Mouse (Mus musculus) limb, embryonic 10.5 days (tissue): ENCODE measurements around the gene Osgin1. TPM values are rescaled to one million over a fixed set of nuclear protein-coding genes. Genes with fewer than 3 reads are reported as not detected.

Source experiments
- DNase-seq: peaks from one replicate; pipeline ENCODE4 v3.0.0-alpha.2; 2017; ENCODE audit warnings: low spot score
- H3K27ac ChIP-seq: fragments of 300-500 bp; sonication (generic); 2 replicates; pipeline ENCODE4 v1.5.1; 2016; ENCODE audit warnings: mild to moderate bottlenecking
- H3K27me3 ChIP-seq: fragments of 300-500 bp; sonication (generic); 2 replicates; pipeline ENCODE4 v1.6.1; 2016; ENCODE audit warnings: low read depth, mild to moderate bottlenecking; ENCODE audit not compliant: poor library complexity, severe bottlenecking
- H3K36me3 ChIP-seq: fragments of 300-500 bp; sonication (generic); 2 replicates; pipeline ENCODE4 v1.6.1; 2016; ENCODE audit warnings: mild to moderate bottlenecking, moderate library complexity
- H3K4me1 ChIP-seq: fragments of 300-500 bp; sonication (generic); 2 replicates; pipeline ENCODE4 v1.6.1; 2016
- H3K4me3 ChIP-seq: fragments of 300-500 bp; sonication (generic); 2 replicates; pipeline ENCODE4 v1.5.1; 2016; ENCODE audit warnings: mild to moderate bottlenecking, moderate library complexity
- H3K9me3 ChIP-seq: fragments of 300-500 bp; sonication (generic); replicated peaks from 2 replicates; pipeline ENCODE4 v1.6.1; 2016; ENCODE audit warnings: mild to moderate bottlenecking
- WGBS: fragments of 180-500 bp; shearing (Covaris S2); methylation state at CpG from one replicate; pipeline ENCODE4 v1.1.7; 2016; 5-methylcytosine and 5-hydroxymethylcytosine counted together
- polyA plus RNA-seq: library from polyadenylated mRNA; unstranded; fragments of >200 nt; fragmentation: Nextera tagmentation; extraction: Ambion mirVana; gene quantifications from 2 replicates; pipeline ENCODE4 v1.2.1, GENCODE M21; 2016

Gene Osgin1
- polyA plus RNA-seq, 1 experiment from 2014 or later = 0.34 TPM

DNA sequence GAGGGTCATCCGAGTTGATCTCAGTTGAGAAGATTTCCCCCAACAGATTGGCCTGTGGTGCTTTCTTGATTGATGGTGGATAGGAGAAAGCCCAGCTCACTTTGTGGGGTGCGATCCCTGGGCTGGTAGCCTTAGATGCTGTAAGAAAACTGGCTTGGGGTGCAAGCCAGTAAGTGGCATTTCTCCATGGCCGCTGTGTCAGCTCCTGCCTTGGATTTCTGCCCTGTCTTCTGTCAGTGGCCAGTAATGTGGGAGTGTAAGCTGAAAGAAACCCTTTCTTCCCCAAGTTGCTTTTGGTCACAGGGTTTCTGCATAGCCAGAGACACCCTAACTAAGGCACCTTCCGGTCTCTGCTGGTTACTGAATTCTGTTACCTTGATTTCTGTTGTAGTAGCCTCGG, 22.1 kb downstream of the Osgin1 start:
- H3K4me3 ChIP-seq = no peak overlapping the region
- no peaks in the 10 kb centered on the region for H3K9me3 ChIP-seq
- no peak for DNase-seq
- H3K4me1 ChIP-seq = no peaks in the 10 kb centered on the region; the same call in 1 of the 2 replicates
- no peaks in the 10 kb centered on the region for H3K36me3 ChIP-seq
- no peak overlapping the region for H3K27ac ChIP-seq
- no peaks in the 10 kb centered on the region for H3K27me3 ChIP-seq
- WGBS = 88% methylated on average over 5 of the region's 5 CpGs

DNA sequence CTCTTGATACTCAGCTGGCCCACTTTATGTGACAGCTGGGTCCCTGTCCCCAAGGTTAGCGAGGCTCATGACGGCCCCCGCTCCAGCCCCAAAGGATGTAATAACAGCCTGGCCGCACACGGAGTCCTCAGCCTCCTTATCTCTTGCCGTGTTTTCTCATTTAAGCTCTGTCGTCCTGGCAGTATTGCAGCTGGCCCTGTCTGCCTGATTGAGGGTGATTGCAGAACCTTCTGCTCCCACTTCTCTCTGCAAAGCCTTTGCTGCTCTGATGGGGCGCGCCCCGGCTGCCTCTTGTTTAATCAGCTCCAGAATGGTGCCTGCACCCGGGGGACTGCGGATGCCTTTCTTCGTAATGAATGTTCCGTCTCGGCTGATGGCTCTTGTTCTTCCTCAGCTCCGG, 25.8 kb downstream of the Osgin1 start:
- Histone ChIP-seq H3K27me3 (peaks cover 21% of the 10 kb centered on the region), H3K4me1 (peaks cover 2% of the 10 kb centered on the region), H3K27ac (no peak overlapping the region), H3K9me3 (no peaks in the 10 kb centered on the region), H3K4me3 (no peak overlapping the region), H3K36me3 (no peaks in the 10 kb centered on the region)
- 63% methylated on average over 16 of the region's 16 CpGs for WGBS
- DNase-seq = no peak

DNA sequence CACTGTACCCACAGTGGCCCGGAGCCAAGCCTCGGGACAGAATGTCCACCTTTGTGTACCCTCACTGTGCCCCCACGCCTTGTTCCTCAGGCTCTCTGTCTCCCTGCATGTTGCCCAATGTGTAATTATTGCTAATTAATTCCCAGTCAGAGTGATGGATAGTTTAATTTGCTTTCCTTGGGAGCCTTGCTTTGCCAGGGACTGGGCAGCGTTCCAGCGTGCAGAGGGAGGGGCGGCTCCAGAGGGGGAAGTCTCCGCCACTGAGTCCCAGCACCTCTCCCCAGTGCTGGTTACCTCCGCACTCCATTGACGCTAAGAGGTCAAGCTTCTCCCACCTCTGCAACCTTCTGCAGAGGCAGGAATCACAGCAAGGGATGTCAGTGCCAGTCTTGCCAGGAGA, 27.4 kb downstream of the Osgin1 start:
- no peak overlapping the region for H3K4me3 ChIP-seq
- H3K27me3 ChIP-seq = peaks cover 38% of the 10 kb centered on the region
- H3K36me3 ChIP-seq = no peaks in the 10 kb centered on the region
- H3K9me3 ChIP-seq = no peaks in the 10 kb centered on the region
- no peak overlapping the region for H3K27ac ChIP-seq
- DNase-seq = no peak
- H3K4me1 ChIP-seq = peaks cover 18% of the 10 kb centered on the region
- 76% methylated on average over 9 of the region's 9 CpGs for WGBS

DNA sequence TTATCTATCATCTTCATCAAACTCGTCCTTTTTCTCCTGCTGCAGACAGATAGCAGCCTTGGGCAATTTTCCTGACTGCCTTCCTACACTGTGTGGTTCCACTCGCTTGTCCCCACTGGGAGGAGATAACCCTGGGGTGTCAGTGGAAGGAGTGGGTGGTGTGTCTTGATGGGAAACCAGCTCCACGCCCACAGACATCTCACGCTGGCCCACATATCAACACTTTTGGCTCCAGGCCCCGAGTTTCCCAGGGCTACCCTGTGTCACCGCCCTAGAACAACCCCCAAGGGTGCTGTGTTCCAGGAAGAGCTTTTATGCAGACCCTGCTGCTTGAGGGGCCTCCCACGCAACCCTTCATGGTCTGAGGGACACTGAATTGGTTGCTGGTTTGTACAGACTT, 29.8 kb downstream of the Osgin1 start:
- Histone ChIP-seq H3K4me1 (peaks cover 21% of the 10 kb centered on the region), H3K27ac (no peak overlapping the region), H3K9me3 (no peaks in the 10 kb centered on the region), H3K36me3 (no peaks in the 10 kb centered on the region), H3K4me3 (no peak overlapping the region), H3K27me3 (peaks cover 51% of the 10 kb centered on the region)
- WGBS = 78% methylated on average over 7 of the region's 7 CpGs
- DNase-seq = no peak

DNA sequence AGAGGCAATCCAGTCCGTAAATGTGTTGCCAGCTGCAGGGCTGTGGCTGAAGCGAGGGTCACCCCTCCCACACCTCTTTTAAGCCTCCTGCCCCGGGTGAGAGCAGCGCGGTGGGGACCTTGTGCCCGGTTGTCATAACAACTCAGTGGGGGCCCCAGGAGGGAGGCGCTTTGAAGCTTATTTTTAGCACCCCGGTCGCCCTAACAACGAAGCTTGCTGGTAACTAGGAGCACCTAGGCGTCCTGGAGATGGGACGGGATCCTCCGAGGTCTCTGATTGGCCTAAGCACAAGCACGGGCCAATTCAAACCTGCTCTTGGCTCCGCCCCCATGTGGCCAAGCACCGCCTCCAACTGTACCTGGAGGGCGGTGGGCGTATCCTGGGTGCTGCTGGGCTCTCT, 32.2 kb downstream of the Osgin1 start:
- Histone ChIP-seq H3K27ac (no peak overlapping the region), H3K27me3 (peaks cover 51% of the 10 kb centered on the region), H3K36me3 (no peaks in the 10 kb centered on the region), H3K4me1 (peaks cover 21% of the 10 kb centered on the region), H3K9me3 (no peaks in the 10 kb centered on the region), H3K4me3 (peak overlapping the region; percentile 37)
- DNase-seq = peak; percentile 52
- 1% methylated on average over 18 of the region's 18 CpGs for WGBS

GRCm38 (mm10) chr8:119466794-119467193, 32.9 kb downstream of the Osgin1 start:
- DNase-seq = no peak
- H3K27me3 ChIP-seq = peaks cover 51% of the 10 kb centered on the region
- 83% methylated on average over 10 of the region's 10 CpGs for WGBS
- no peaks in the 10 kb centered on the region for H3K9me3 ChIP-seq
- no peak overlapping the region for H3K4me3 ChIP-seq
- H3K27ac ChIP-seq = no peak overlapping the region
- H3K36me3 ChIP-seq = no peaks in the 10 kb centered on the region
- peaks cover 21% of the 10 kb centered on the region for H3K4me1 ChIP-seq

DNA sequence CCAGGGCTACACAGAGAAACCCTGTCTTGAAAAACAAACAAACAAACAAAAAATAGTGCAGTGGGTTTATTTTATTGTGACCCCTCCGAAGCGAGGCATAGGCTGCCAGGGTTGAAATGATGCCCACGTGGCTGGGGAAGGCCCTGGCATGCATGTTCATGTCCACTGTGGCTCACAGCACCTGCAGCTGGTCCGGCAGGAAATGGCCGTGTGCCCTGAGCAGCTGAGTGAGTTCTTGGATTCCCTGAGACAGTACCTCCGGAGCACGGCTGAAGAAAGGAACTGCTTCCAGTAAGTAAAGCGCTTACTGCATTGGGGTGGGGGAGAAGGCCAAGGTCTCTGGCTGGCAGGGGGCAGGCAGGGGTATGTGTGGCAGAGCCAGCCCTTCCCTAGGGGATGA, 34.2 kb downstream of the Osgin1 start:
- Histone ChIP-seq H3K4me3 (no peak overlapping the region), H3K27ac (no peak overlapping the region), H3K36me3 (no peaks in the 10 kb centered on the region), H3K27me3 (peaks cover 44% of the 10 kb centered on the region), H3K9me3 (no peaks in the 10 kb centered on the region), H3K4me1 (peaks cover 22% of the 10 kb centered on the region)
- WGBS = 93% methylated on average over 8 of the region's 8 CpGs
- no peak for DNase-seq

DNA sequence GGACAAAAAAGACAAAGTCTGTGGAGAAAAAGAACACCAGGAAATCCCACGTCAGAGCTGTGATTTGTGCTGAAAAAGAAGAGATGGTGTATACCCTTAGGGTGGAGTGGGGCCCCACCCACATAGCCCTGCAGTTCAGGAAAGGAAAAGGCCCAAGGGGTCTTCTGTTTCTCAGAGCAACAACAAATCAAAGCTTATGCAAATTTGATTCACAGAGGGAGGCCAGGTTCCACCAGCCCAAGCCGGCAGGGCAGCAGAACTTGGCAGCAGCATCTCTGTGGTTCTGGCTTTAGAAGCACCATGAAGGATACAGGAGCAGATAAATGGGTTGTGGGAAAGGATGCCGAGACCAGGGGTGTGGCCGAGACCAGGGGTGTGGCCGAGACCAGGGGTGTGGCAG, 44.8 kb downstream of the Osgin1 start:
- H3K4me1 ChIP-seq = peaks cover 4% of the 10 kb centered on the region; the same call in 1 of the 2 replicates
- 18% methylated on average over 5 of the region's 5 CpGs for WGBS
- no peaks in the 10 kb centered on the region for H3K27me3 ChIP-seq
- H3K27ac ChIP-seq = no peak overlapping the region
- H3K9me3 ChIP-seq = no peaks in the 10 kb centered on the region
- no peak for DNase-seq
- H3K36me3 ChIP-seq = no peaks in the 10 kb centered on the region
- H3K4me3 ChIP-seq = no peak overlapping the region

DNA sequence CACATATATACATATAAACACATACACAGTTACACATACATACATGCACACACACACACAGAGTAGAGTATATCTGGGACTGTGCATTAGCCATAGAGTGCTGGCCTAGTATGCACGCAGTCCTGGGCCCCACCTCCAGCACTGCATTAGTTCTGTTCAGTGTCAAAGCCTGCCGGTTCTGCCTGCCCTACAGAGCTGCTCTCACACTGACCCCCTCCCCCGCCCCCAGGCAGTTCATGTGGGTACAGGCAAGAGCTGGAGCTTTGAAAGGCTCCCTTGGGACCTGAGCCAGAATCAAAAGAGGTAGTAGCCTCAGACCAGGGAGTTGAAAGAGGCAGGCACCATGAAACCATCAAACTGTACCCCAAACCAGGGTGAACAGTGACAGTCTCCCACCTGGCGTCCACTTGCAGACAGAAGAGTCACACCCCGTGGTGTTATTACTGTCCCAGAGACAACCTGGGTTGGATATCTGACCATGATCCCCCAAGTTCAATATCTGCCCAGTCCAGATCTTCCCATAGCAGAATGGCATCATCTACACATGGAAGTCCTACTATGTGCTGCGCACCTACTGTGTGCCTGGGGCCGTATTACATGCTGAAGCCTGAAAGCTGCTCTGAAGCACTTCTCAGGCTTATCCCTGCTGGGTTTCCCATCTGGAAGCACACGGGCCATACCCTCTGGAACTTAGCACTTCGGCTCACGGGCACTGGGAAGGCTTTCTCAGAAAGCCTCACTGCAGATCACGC, 50.4 kb downstream of the Osgin1 start:
- no peak for DNase-seq
- Histone ChIP-seq H3K36me3 (no peaks in the 10 kb centered on the region), H3K9me3 (no peaks in the 10 kb centered on the region), H3K4me1 (0 out of 2 replicates have a peak, but pooled peaks cover 3% of the 10 kb centered on the region), H3K27ac (no peak overlapping the region), H3K4me3 (no peak overlapping the region), H3K27me3 (no peaks in the 10 kb centered on the region)
- WGBS = 84% methylated on average over 11 of the region's 11 CpGs

GRCm38 (mm10) chr8:119487093-119487492, 53.2 kb downstream of the Osgin1 start:
- DNase-seq = no peak
- 84% methylated on average over 7 of the region's 7 CpGs for WGBS
- Histone ChIP-seq H3K27ac (no peak overlapping the region), H3K27me3 (peaks cover 11% of the 10 kb centered on the region; the same call in 1 of the 2 replicates), H3K9me3 (no peaks in the 10 kb centered on the region), H3K36me3 (no peaks in the 10 kb centered on the region), H3K4me3 (no peak overlapping the region), H3K4me1 (peaks cover 22% of the 10 kb centered on the region)

Other genes with a start within 250 kb of the Osgin1 start
- 217 and 241 TPM in 2 replicates for gene Hsbp1, start 89.6 kb upstream of the Osgin1 start, polyA plus RNA-seq
- gene Mlycd, start 39.2 kb upstream of the Osgin1 start, polyA plus RNA-seq = 6.3 and 6.7 TPM in 2 replicates
- gene Necab2, start 12.6 kb downstream of the Osgin1 start, polyA plus RNA-seq = 4.2 and 5.6 TPM in 2 replicates
- gene Slc38a8, start 67.6 kb downstream of the Osgin1 start, polyA plus RNA-seq = 0.05 and 0.11 TPM in 2 replicates
- gene Mbtps1, start 124.6 kb downstream of the Osgin1 start, polyA plus RNA-seq = 120 and 129 TPM in 2 replicates
- gene Hsdl1, start 141.1 kb downstream of the Osgin1 start, polyA plus RNA-seq = 28.2 and 33.5 TPM in 2 replicates
- gene Dnaaf1, start 141.1 kb downstream of the Osgin1 start, polyA plus RNA-seq = 0.06 and 0.14 TPM in 2 replicates
- 15.8 and 16.0 TPM in 2 replicates for gene Taf1c, start 171.1 kb downstream of the Osgin1 start, polyA plus RNA-seq
- not detected in 2 replicates for gene Adad2, start 178.6 kb downstream of the Osgin1 start, polyA plus RNA-seq
- 0.04 TPM in 1 of 2 replicates, not detected in the other for gene Kcng4, start 201.6 kb downstream of the Osgin1 start, polyA plus RNA-seq
- 0.10 TPM in 1 of 2 replicates, not detected in the other for gene Wfdc1, start 232.2 kb downstream of the Osgin1 start, polyA plus RNA-seq